Mouse (Mus musculus): Measurements from ENCODE around the gene Slc27a5. TPM values are rescaled to one million over a fixed set of nuclear protein-coding genes. Genes with fewer than 3 reads are reported as not detected.

Slc27a5 gene
- 0.20 and 0.75 TPM in 2 replicates for polyA plus RNA-seq (2012; rRNA removed)

DNA sequence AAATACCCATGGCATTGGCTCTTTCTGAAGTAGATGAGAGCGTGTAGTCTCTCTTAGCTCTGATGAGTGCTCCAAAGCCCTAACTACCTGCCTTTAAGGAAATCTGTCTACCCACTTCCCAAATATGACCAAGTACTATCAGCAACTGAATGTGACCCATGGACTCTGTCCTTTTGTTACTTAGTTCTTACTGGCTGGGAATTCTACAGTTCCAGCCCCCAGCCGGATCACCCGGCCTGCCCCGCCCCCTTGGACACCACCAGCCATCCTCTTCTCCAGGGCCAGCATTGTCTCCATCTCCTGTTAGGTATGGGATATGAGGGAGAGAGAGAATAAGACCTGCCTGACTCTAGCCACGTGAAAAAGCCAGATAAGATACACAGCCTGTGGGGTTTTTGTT, at the start of gene Slc27a5:
Slc27a5 (minus strand) TSS at position 140 of the 400 bp plus-strand sequence.
- Histone ChIP-seq H3K4me3 (replicated peaks; ENCODE audit: extremely low read depth, low read depth, low read length) (no peak within 1 kb of the TSS), H3K4me1 (ENCODE audit: control insufficient read depth, insufficient read depth, low read length) (no peaks in the 10 kb centered on the region)
- no peak for TF ChIP-seq POLR2A (IDR thresholded peaks at IDR 0.05; ENCODE audit: borderline replicate concordance, extremely low read depth, low read depth, low read length)
- no peak for TF ChIP-seq CTCF (IDR thresholded peaks at IDR 0.05; ENCODE audit: insufficient read depth, low read length)
- DNase-seq, result no peak
- 69% methylated on average over 5 of the region's 5 CpGs for WGBS

DNA sequence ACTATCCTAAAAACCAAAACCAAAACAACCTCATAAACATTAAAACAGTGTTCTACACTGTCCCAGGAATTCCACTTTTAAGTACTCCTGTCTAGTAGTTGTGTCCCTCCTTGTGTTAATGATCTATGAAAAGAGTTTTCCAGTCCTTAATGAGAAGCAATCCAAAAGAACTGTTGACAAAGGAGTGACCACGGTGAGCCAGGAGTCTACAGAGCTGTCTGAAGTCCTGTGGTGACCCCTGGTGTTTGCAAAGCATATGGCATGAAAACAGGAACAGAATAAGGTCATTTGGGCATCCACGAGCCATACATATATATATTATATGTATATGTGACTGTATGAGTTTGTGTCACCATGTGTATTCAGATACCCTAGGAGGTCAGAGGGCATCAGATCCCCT, 48.1 kb upstream of the Slc27a5 start:
- no peak for TF ChIP-seq POLR2A (IDR thresholded peaks at IDR 0.05; ENCODE audit: borderline replicate concordance, extremely low read depth, low read depth, low read length)
- TF ChIP-seq CTCF (IDR thresholded peaks at IDR 0.05; ENCODE audit: insufficient read depth, low read length), result peak; percentile 75
- DNase-seq, result peak; percentile 56
- Histone ChIP-seq H3K4me3 (replicated peaks; ENCODE audit: extremely low read depth, low read depth, low read length) (no peak overlapping the region), H3K4me1 (ENCODE audit: control insufficient read depth, insufficient read depth, low read length) (peaks cover 6% of the 10 kb centered on the region; the same call in 1 of the 2 replicates)
- WGBS, result 0% methylated on average over 2 of the region's 2 CpGs

DNA sequence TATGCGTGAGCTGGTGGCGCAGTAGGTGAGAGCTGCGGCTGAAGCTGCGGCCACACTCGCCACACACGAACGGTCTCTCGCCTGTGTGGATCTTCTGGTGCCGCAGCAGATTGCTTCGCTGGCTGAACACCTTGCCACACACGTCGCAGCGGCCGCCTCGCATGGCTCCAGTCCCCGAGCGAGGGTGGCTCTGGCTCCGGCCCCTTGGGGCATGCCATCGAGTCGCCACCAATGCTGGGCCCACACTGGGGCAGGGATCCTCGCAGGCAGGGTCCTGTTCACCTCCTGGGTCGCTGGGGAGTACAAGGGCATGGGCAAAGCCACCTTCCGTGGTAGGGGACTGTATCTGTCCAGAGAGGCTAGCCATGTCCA, 46.2 kb upstream of the Slc27a5 start:
- TF ChIP-seq POLR2A (IDR thresholded peaks at IDR 0.05; ENCODE audit: borderline replicate concordance, extremely low read depth, low read depth, low read length) (no peak), CTCF (IDR thresholded peaks at IDR 0.05; ENCODE audit: insufficient read depth, low read length) (no peak)
- WGBS, result 7% methylated on average over 23 of the region's 23 CpGs
- H3K4me3 ChIP-seq (replicated peaks; ENCODE audit: extremely low read depth, low read depth, low read length), result no peak overlapping the region
- no peak for DNase-seq
- peaks cover 6% of the 10 kb centered on the region; the same call in 1 of the 2 replicates for H3K4me1 ChIP-seq (ENCODE audit: control insufficient read depth, insufficient read depth, low read length)

DNA sequence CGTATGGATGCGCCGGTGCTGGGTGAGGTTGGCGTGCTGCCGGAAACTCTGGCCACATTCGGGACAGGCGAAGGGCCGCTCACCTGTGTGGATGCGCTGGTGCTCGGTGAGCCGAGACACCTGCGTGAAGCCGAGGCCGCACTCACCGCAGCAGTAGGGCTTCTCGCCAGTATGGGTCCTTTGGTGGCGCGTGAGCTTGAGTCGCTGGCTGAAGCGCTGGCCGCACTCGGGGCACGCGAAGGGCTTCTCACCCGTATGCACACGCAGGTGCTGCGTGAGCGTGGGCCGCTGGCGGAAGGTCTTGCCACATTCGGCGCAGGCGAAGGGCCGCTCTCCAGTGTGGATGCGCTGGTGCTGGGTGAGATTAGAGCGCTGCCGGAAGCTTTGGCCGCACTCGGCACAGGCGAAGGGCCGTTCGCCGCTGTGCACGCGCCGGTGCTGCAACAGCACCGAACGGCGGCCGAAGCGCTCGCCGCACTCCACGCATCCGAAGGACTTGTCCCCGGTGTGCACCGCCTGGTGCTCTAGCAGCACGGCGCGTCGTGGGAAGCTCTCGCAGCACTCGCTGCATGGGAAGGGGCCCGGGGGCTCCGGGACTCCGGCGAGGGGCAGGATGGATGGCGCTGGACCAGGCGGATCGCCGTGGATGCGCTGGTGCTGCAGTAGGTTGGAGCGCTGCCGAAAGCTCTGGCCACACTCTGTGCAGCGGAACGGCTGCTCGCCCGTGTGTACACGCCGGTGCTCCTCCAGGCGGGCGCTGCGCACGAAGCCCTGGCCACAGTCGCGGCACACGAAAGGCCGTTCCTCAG, 45.7 kb upstream of the Slc27a5 start:
- Histone ChIP-seq H3K4me1 (ENCODE audit: control insufficient read depth, insufficient read depth, low read length) (peaks cover 8% of the 10 kb centered on the region; the same call in 1 of the 2 replicates), H3K4me3 (replicated peaks; ENCODE audit: extremely low read depth, low read depth, low read length) (no peak overlapping the region)
- TF ChIP-seq POLR2A (IDR thresholded peaks at IDR 0.05; ENCODE audit: borderline replicate concordance, extremely low read depth, low read depth, low read length), result no peak
- TF ChIP-seq CTCF (IDR thresholded peaks at IDR 0.05; ENCODE audit: insufficient read depth, low read length), result no peak
- 8% methylated on average over 88 of the region's 88 CpGs for WGBS
- DNase-seq, result no peak

DNA sequence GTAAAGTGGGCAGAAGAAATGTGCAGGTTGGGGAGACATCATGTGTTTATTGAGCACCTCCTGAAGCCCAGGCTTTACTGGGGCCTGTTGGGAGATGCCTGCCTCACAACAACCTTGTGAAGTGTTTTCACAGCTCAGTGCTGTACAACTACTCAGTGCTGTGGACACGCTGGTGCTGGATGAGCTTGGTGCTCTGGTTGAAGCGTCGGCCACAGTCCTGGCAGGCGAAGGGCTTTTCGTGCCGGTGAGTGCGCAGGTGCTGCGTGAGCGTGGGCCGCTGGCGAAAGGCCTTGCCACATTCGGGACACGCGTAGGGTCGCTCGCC, 45.1 kb upstream of the Slc27a5 start:
- TF ChIP-seq POLR2A (IDR thresholded peaks at IDR 0.05; ENCODE audit: borderline replicate concordance, extremely low read depth, low read depth, low read length) (no peak), CTCF (IDR thresholded peaks at IDR 0.05; ENCODE audit: insufficient read depth, low read length) (no peak)
- Histone ChIP-seq H3K4me3 (replicated peaks; ENCODE audit: extremely low read depth, low read depth, low read length) (no peak overlapping the region), H3K4me1 (ENCODE audit: control insufficient read depth, insufficient read depth, low read length) (peaks cover 8% of the 10 kb centered on the region; the same call in 1 of the 2 replicates)
- DNase-seq, result no peak
- 56% methylated on average over 16 of the region's 16 CpGs for WGBS

DNA sequence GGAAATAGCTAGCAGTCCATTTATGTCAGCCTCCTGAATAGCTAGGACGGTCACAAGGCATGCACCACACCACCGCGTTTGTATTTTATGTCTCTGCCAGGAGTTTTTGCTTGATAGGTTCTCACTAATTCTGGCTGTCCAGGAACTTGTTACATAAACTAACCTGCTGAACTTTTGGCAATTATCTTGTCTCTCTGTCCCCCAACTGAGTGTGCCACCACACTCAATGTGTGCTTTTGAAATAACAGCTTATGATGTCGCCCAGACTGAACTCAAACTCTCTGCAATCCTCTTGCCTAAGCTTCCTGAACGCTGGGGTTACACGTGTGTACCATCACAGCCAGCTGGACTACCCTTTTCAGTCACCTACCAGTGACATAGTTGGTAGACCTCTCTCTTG, 44.5 kb upstream of the Slc27a5 start:
- Histone ChIP-seq H3K4me3 (replicated peaks; ENCODE audit: extremely low read depth, low read depth, low read length) (no peak overlapping the region), H3K4me1 (ENCODE audit: control insufficient read depth, insufficient read depth, low read length) (peaks cover 8% of the 10 kb centered on the region; the same call in 1 of the 2 replicates)
- 76% methylated on average over 6 of the region's 6 CpGs for WGBS
- DNase-seq, result no peak
- no peak for TF ChIP-seq CTCF (IDR thresholded peaks at IDR 0.05; ENCODE audit: insufficient read depth, low read length)
- TF ChIP-seq POLR2A (IDR thresholded peaks at IDR 0.05; ENCODE audit: borderline replicate concordance, extremely low read depth, low read depth, low read length), result no peak

DNA sequence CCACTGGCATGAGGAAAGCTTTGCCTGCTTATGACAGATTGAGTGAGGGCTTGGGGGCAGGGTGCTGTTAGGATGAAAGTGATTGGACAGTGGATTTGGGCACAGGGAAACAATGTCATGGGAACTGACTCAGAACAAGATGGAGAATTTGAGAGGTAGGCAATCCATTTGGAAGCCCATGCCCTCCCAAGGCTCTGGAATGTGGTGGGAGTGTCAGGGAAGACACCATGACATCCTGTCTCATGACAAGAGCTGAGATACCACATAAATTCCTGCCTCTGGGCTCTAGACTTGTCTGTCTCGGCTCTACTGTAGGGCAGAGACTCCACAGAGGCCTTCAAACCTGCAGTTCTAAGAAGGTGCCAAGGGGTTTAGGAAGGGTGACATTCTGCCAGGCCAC, 43.3 kb upstream of the Slc27a5 start:
- H3K4me1 ChIP-seq (ENCODE audit: control insufficient read depth, insufficient read depth, low read length), result peaks cover 8% of the 10 kb centered on the region
- no peak overlapping the region for H3K4me3 ChIP-seq (replicated peaks; ENCODE audit: extremely low read depth, low read depth, low read length)
- DNase-seq, result no peak
- 96% methylated on average over 1 of the region's 1 CpGs for WGBS
- TF ChIP-seq CTCF (IDR thresholded peaks at IDR 0.05; ENCODE audit: insufficient read depth, low read length) (no peak), POLR2A (IDR thresholded peaks at IDR 0.05; ENCODE audit: borderline replicate concordance, extremely low read depth, low read depth, low read length) (no peak)

DNA sequence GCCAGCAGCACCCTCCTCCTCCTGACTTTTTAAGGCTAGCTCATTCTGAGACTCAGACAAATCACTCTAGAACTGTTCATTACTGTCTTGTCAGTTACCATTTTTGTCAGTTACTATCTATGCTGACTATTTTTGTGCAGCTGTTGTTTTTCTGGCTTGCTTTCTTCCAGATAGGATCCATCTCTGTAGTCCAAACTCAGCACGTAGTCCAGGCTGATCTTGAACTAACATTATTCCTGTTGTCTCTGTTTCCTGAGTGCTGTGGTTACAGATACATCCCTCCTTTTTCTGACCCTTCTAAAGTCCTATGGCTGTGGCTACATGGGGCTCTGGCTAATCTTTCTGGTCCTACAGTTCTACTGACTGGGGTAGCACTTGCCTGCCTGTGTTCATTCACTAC, 41.2 kb upstream of the Slc27a5 start:
- no peak for DNase-seq
- Histone ChIP-seq H3K4me3 (replicated peaks; ENCODE audit: extremely low read depth, low read depth, low read length) (no peak overlapping the region), H3K4me1 (ENCODE audit: control insufficient read depth, insufficient read depth, low read length) (peaks cover 13% of the 10 kb centered on the region)
- 69% methylated on average over 1 of the region's 1 CpGs for WGBS
- TF ChIP-seq CTCF (IDR thresholded peaks at IDR 0.05; ENCODE audit: insufficient read depth, low read length) (no peak), POLR2A (IDR thresholded peaks at IDR 0.05; ENCODE audit: borderline replicate concordance, extremely low read depth, low read depth, low read length) (no peak)

DNA sequence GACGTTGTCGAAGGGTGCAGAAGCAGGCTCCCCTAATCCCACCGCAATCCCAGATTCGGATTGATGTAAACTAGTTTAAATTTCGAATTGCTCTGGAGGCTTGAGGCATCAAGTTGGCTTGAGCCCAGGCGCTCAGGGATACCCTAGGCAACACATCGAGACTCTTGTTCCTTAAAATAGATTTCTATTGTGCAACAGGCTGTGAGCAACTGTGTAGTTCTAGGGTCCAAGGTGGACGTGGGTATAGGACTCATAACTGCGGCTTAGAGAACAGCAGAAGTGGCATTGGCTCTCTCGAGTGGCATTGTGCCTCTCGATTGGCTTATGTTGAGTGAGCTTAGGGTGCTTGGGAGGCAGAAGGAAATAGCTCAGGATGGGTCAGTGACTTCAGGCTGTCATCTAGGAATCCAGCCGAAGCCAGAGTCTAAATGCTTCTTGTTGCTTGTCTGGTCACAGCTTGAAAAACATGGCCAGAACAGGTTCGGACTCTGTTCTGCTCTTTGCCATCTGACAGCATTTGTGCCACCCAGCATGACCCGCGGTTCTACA, 40.7 kb upstream of the Slc27a5 start:
- peaks cover 9% of the 10 kb centered on the region for H3K4me1 ChIP-seq (ENCODE audit: control insufficient read depth, insufficient read depth, low read length)
- WGBS, result 7% methylated on average over 15 of the region's 15 CpGs
- peak overlapping the region; percentile 88 for H3K4me3 ChIP-seq (replicated peaks; ENCODE audit: extremely low read depth, low read depth, low read length)
- no peak for DNase-seq
- no peak for TF ChIP-seq CTCF (IDR thresholded peaks at IDR 0.05; ENCODE audit: insufficient read depth, low read length)
- TF ChIP-seq POLR2A (IDR thresholded peaks at IDR 0.05; ENCODE audit: borderline replicate concordance, extremely low read depth, low read depth, low read length), result no peak

All from lung, adult 2 months (tissue).